Mouse (Mus musculus) ES-E14 (cell line): Measurements from ENCODE around the gene Gm10134. TPM values are rescaled to one million over a fixed set of nuclear protein-coding genes. Genes with fewer than 3 reads are reported as not detected.

Experiments used
- DNase-seq: peaks from one replicate; pipeline ENCODE4 v3.0.0-alpha.2; 2013; ENCODE audit warnings: low read depth, low spot score
- H3K27ac ChIP-seq: 2 replicates; pipeline ENCODE4 v1.5.1; 2012; ENCODE audit warnings: low read depth, mild to moderate bottlenecking, low read length, moderate library complexity, mixed read lengths; ENCODE audit not compliant: poor library complexity, insufficient read depth, severe bottlenecking
- H3K36me3 ChIP-seq: 2 replicates; pipeline ENCODE4 v1.6.1; 2012; ENCODE audit warnings: mild to moderate bottlenecking, low read length, moderate library complexity, mixed read lengths; ENCODE audit not compliant: control insufficient read depth, poor library complexity, insufficient read depth, severe bottlenecking
- H3K4me1 ChIP-seq, 2 experiments: fragments of 150-350 bp in 1 of 2; sonication (generic) in 1 of 2; 2 replicates each; pipeline ENCODE4 v1.6.1; 2012; ENCODE audit warnings: low read length in 2 of 2, mild to moderate bottlenecking in 1 of 2, mixed read lengths in 1 of 2; ENCODE audit not compliant: control insufficient read depth in 2 of 2, insufficient read depth in 2 of 2, poor library complexity in 1 of 2
- H3K4me3 ChIP-seq, 2 experiments: fragments of 150-350 bp in 1 of 2; sonication (generic) in 1 of 2; 2 replicates each; pipeline ENCODE4 v1.5.1; 2012; ENCODE audit warnings: low read length in 2 of 2, low read depth in 1 of 2, mild to moderate bottlenecking in 1 of 2, mixed read lengths in 1 of 2; ENCODE audit not compliant: insufficient read depth in 1 of 2, poor library complexity in 1 of 2, severe bottlenecking in 1 of 2
- H3K9ac ChIP-seq: 2 replicates; pipeline ENCODE4 v1.6.1; 2012; ENCODE audit warnings: low read depth, mild to moderate bottlenecking, low read length, mixed read lengths; ENCODE audit not compliant: poor library complexity, insufficient read depth, severe bottlenecking
- H3K9me3 ChIP-seq: fragments of 150-350 bp; sonication (generic); 2 replicates; pipeline ENCODE4 v1.6.1; 2012; ENCODE audit warnings: low read depth, mild to moderate bottlenecking, low read length; ENCODE audit not compliant: control insufficient read depth, insufficient read depth
- CHD2 ChIP-seq: IDR thresholded peaks from 2 replicates; pipeline ENCODE4 v1.6.1; 2014; ENCODE audit warnings: mild to moderate bottlenecking, low read depth, low read length, inconsistent platforms
- HCFC1 ChIP-seq: IDR thresholded peaks from 2 replicates; pipeline ENCODE4 v1.6.1; 2012; ENCODE audit warnings: low read length, inconsistent platforms, borderline replicate concordance; ENCODE audit not compliant: insufficient read depth
- MAFK ChIP-seq: IDR thresholded peaks from 2 replicates; pipeline ENCODE4 v1.6.1; 2014; ENCODE audit warnings: mild to moderate bottlenecking, low read depth, low read length, inconsistent platforms; ENCODE audit not compliant: insufficient read depth
- ZC3H11A ChIP-seq: IDR thresholded peaks from 2 replicates; pipeline ENCODE4 v1.6.1; 2012; ENCODE audit warnings: low read depth, mild to moderate bottlenecking, inconsistent platforms, low read length, borderline replicate concordance
- ZNF384 ChIP-seq: IDR thresholded peaks from 2 replicates; pipeline ENCODE4 v1.6.1; 2012; ENCODE audit warnings: low read depth, low read length, inconsistent platforms
- in situ Hi-C, 2 experiments: fragments of 600-800 bp; cut with MboI; formaldehyde crosslinking; loops; one replicate each; pipeline ENCODE4 v1.15.1; 2025; ENCODE audit warnings: low sequenced_read_pairs in 2 of 2, inconsistent platforms in 1 of 2; ENCODE audit not compliant: unreplicated experiment in 2 of 2
- total RNA-seq: library from RNA; depleted of rRNA; stranded (reverse); fragments of 300-350 nt; gene quantifications from 2 replicates; pipeline ENCODE4 v1.2.3, GENCODE M21; 2012

Gene Gm10134
- total RNA-seq, 1 experiment: 0.80 TPM

- in situ Hi-C loops: no loop called here
- TF ChIP-seq CHD2: no peak
- Histone ChIP-seq H3K9me3 (no peaks in the 10 kb centered on the region), H3K4me3 (no peak overlapping the region), H3K36me3 (no peaks in the 10 kb centered on the region; the same call in 1 of the 2 replicates), H3K9ac (peak overlapping the region; percentile 9; the same call in 1 of the 2 replicates), H3K4me1 (peaks cover 5 to 35% of the 10 kb centered on the region in 2 experiments; a peak in 3 of 4 replicates), H3K27ac (no peak overlapping the region)
- no peak for DNase-seq
Observed at GRCm38 (mm10) chr2:28523643-28524117, 17.8 kb downstream of the Gm10134 start.

- Histone ChIP-seq H3K27ac (no peak overlapping the region), H3K9ac (no peak overlapping the region), H3K9me3 (no peaks in the 10 kb centered on the region), H3K36me3 (no peaks in the 10 kb centered on the region; the same call in 1 of the 2 replicates), H3K4me3 (no peak overlapping the region), H3K4me1 (peaks cover 5 to 29% of the 10 kb centered on the region in 2 experiments; a peak in 3 of 4 replicates)
- in situ Hi-C loops: no loop called here
- no peak for TF ChIP-seq ZNF384
- no peak for TF ChIP-seq MAFK
- TF ChIP-seq ZC3H11A: no peak
- TF ChIP-seq HCFC1: no peak
- TF ChIP-seq CHD2: no peak
- DNase-seq: no peak
Observed at GRCm38 (mm10) chr2:28524406-28524805, 18.5 kb downstream of the Gm10134 start.

GRCm38 (mm10) chr2:28525219-28525942 is 19.5 kb downstream of the Gm10134 start:
- no peak for DNase-seq
- Histone ChIP-seq H3K4me3 (peak overlapping the region in 1 of 2 experiments; percentile 22; a peak in 1 of 4 replicates), H3K36me3 (no peaks in the 10 kb centered on the region; the same call in 1 of the 2 replicates), H3K27ac (peak overlapping the region; percentile 50; the same call in 1 of the 2 replicates), H3K9me3 (no peaks in the 10 kb centered on the region), H3K4me1 (peaks cover 5 to 28% of the 10 kb centered on the region in 2 experiments; a peak in 3 of 4 replicates), H3K9ac (no peak overlapping the region)
- TF ChIP-seq ZNF384: no peak
- peak; percentile 82 for TF ChIP-seq MAFK
- in situ Hi-C loops: no loop called here

GRCm38 (mm10) chr2:28525943-28526876 is 20.3 kb downstream of the Gm10134 start:
- H3K27ac ChIP-seq: no peak overlapping the region

More at GRCm38 (mm10) chr2:28525943-28526876, 20.3 kb downstream of the Gm10134 start:
- TF ChIP-seq ZNF384 (no peak), ZC3H11A (no peak), HCFC1 (no peak), MAFK (no peak), CHD2 (no peak)
- Histone ChIP-seq H3K4me1 (peaks cover 5 to 25% of the 10 kb centered on the region in 2 experiments; a peak in 3 of 4 replicates), H3K9me3 (no peaks in the 10 kb centered on the region), H3K4me3 (peak overlapping the region; percentile 0 to 22; a peak in 1 of 4 replicates), H3K9ac (no peak overlapping the region), H3K36me3 (no peaks in the 10 kb centered on the region; the same call in 1 of the 2 replicates)
- no peak for DNase-seq
- in situ Hi-C loops: no loop called here
